Mouse (Mus musculus): ENCODE measurements at regions not wholly inside any gene's neighbourhood (a gene's known extent, or its start where the extent isn't known, plus 50 kb on each side); places are given as distances from the start of the nearest gene placed in this dataset.

DNA sequence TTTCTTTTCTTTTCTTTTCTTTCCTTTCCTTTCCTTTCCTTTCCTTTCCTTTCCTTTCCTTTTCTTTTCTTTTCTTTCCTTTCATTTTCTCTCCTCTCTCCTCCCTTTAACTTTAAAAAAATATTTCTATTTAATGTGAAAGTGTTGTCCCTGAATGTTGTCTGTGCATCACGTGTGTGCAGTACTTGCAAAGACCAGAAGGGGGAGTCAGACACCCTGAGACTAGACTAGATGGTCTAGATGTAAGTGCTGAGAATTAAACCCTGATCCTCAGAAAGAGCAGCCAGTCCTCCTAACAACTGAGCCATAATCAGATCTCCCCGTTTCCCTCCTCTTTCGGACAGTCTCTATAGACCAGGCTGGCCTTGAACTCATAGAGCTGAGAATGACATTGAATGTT, 151.7 kb downstream of the Mtx2 start:
- no peak for DNase-seq (ENCODE audit: low spot score)

DNA sequence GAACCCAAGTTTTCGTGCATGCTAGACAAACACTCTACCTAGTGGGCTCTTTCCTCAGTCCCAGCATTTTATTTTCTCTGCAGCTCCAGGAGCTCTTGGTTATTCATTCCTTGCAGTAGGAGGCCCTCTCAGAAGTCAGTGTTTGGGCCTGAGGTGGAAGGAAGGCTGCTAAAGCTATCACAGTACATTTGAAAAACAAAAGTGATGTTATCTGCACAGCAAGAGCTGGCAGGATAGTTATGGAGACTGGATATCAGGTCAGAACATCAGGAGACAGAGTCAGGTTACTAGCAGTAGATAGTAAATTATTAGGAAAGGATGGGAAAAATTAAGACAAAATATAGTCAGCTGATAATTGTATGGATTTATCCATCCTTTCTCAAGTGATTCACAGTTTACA, 152.2 kb downstream of the Mtx2 start:
- no peak for DNase-seq (ENCODE audit: low spot score)

DNA sequence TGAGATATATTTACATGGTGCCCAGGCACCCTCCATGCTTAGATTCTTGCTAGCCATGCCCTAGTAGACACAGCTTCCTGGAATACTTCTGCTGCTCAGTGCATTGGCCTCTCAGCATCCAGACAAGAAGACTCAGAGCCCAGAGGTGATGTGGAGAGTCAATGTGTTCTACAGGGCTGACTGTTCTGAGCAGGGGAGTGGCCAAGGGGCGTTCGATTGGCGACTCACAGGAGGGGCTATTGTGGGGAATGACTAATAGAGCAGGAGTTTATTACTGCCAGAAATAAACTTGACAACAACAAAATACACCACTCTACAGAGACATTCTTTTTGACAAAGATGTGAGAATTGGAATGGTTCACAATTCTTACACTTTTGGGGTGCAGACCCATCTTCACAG, 156.3 kb downstream of the Mtx2 start:
- DNase-seq (ENCODE audit: low spot score): no peak

DNA sequence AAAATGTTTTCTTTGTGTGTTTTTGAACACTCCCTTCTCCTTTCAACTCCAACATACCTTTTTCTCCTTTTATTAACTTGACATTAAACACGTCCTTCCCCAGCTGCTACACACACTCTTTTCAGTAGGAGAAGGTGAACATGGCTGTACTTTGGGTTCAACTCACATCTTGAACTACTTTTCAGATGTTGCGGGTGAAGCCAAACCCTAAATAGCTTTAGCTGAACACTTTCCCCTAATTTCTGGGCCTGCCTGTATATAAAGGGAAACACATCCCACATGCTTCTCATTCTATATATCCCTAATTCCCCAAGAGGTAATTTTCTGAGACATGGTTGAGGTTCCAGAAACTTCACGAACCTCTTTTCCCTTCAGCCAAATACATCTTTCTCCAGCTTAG, 168.2 kb downstream of the Mtx2 start:
- no peak for DNase-seq (ENCODE audit: low spot score)

GRCm38 (mm10) chr2:74994998-74995397, 169.4 kb downstream of the Mtx2 start:
- no peak for DNase-seq (ENCODE audit: low spot score)

GRCm38 (mm10) chr2:74997736-74998135, 172.1 kb downstream of the Mtx2 start:
- DNase-seq (ENCODE audit: low spot score): no peak

GRCm38 (mm10) chr2:75000368-75000796, 174.8 kb downstream of the Mtx2 start:
- no peak for DNase-seq (ENCODE audit: low spot score)

DNA sequence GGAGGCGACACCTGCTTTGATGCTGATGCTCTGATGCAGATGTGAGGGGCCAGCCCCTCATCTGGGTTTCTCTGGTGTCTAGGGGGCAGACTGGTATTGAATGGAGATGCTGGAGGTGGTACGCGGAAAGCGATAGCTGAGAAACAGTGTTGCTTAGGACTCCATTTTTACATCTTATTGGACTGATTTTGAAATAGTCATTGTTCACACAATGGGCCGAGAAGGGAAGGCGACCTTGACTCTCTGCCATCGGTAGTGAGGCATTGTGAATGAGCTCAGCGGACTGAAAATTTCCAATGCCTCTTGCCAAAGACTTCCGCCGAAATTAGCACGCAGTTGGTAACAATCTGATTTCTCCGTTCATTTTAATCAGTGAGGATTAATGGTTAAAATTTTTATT, 177.0 kb downstream of the Mtx2 start:
- no peak for DNase-seq (ENCODE audit: low spot score)

- DNase-seq (ENCODE audit: low spot score): no peak
Measured at GRCm38 (mm10) chr2:75008116-75008515, 182.5 kb downstream of the Mtx2 start.

DNA sequence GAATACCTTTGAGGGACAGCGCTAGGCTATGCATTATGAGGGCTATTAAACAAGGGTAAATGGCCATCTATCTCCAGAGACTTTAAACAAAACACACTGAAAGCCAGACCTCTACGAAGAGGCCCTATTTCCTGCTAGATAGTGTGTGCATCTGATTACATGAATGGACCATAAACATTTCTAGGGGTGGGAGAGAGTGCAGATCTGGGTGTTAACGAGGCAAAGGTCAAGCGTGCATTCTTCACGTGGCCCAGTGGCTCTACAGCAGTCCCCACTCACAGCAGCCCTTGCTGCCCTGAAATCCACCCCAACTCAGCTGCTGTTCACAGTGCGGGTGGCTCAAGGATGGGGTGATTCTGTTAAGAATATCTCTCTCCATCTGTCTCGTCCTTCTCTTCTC, 185.0 kb downstream of the Mtx2 start:
- no peak for DNase-seq (ENCODE audit: low spot score)

DNA sequence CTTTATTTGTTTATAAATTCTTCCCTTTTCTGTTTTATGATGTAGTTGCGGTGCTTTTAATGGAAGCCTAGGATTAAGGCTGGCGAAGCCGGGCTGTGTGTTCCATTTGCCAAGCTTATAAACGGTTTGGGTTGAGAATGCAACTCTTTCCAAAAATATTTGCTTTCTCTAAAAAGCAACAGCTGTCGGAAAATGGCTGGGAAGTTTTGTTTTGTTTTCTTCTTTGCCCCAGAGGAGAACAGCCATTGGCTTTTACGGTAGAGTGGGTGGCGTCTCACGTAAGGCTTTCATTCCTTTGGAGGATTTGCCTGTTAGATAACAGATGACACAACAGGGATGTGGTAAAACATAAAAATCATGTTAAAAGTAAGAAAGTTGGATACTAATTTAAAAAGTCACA, 186.4 kb downstream of the Mtx2 start:
- no peak for DNase-seq (ENCODE audit: low spot score)

- no peak for DNase-seq (ENCODE audit: low spot score)
Measured at GRCm38 (mm10) chr2:75014994-75015728, 189.6 kb downstream of the Mtx2 start.

- DNase-seq (ENCODE audit: low spot score): no peak
Measured at GRCm38 (mm10) chr2:75019459-75019858, 193.9 kb downstream of the Mtx2 start.

DNA sequence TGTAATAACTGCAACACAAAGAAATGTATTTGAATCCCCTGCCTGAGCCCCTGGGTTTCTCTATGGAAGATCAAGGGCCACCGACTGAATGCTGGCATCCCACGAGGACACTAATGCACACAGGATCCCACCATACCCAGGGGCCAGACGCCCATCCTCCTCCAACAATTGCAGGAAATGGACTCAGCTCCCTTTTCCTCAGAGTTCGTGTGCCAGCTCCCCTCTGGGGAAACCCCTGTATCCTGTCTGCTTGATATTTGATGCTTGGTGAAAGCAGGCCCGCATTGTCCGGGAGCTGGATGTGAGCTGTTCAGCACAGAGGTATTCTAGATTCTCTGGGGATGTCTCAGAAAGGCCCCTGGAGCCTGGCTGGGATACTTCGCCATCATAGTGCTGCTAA, 196.0 kb downstream of the Mtx2 start:
- DNase-seq (ENCODE audit: low spot score): no peak

GRCm38 (mm10) chr2:75028151-75028550, 202.5 kb downstream of the Mtx2 start:
- DNase-seq (ENCODE audit: low spot score): no peak

GRCm38 (mm10) chr2:75029089-75029693, 203.6 kb downstream of the Mtx2 start:
- DNase-seq (ENCODE audit: low spot score): no peak

DNA sequence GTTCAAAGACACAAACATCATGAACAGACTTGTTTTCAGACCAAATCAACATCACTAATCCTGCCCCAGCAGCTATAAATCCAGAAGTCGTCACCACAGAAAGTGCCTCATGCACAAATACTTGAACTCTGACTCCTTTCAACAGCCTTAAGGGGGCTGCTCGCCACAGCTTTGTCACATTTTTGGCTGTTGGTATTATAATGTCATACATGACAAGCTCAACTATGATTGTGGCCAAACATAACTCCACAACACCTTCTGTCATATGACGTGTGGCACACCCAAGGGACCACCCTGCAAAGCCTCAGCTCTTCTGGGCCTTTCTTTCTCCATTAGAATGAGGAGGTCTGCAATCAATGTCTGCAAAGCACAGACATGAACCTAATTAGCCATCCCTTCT, 209.1 kb downstream of the Mtx2 start:
- DNase-seq (ENCODE audit: low spot score): no peak

DNA sequence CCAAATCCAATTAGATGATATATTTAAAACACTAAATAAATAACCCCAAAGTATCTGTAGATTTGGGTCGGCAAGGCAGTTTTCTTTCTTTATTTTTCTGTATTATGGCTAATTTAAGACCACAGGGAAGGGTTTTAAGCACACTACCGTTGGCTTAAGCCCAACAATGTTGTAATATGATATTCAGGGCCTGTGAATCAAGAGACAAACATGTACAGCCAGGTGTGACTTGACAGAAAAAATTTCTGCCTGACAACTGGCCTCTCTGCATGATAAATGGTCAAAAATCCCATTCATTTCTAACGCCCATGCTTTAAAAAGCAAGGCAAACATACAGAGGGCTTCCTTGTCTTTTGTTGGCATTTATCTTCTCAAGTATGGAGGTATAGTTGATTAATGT, 213.5 kb downstream of the Mtx2 start:
- no peak for DNase-seq (ENCODE audit: low spot score)

DNA sequence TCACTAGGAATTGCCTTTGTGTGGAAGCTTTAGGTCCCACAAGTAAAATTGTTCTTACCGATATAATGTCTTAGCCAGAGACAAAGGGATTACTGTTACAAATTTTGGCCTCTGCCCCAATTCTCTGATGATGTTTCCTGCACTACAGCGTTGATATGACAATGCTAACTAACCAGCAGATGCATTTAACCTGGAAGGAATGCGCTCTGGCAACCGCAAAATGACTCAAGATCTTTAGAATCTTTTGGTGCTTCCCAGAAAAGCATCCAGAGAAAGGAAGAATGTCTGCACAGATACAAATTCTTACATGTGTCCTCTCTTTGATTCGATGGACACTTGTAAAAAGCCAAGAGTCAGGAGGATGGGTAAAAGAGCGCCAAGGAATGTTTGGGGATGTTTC, 221.3 kb downstream of the Mtx2 start:
- DNase-seq (ENCODE audit: low spot score): no peak

DNA sequence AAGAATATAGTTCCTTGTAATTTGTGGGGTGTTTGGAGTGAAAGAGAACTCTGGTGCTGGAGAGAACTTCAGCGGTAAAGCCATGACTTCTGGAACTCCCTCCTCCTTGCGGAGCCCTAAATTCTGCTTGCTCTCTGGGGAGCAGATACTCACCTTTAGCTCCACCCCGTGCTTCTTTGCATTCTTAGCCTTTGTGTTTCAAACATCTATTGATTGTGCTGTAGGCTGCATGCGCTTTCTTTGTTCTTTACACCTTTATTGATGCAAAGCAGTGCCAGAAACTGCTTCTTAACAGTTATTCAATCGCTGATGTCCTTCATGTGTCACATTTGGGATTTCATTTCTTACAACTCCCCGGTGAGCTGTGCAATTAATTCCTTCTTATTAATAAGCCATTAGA, 222.5 kb downstream of the Mtx2 start:
- no peak for DNase-seq (ENCODE audit: low spot score)

- DNase-seq (ENCODE audit: low spot score): no peak
Measured at GRCm38 (mm10) chr2:75054474-75055186, 229.0 kb downstream of the Mtx2 start.

DNA sequence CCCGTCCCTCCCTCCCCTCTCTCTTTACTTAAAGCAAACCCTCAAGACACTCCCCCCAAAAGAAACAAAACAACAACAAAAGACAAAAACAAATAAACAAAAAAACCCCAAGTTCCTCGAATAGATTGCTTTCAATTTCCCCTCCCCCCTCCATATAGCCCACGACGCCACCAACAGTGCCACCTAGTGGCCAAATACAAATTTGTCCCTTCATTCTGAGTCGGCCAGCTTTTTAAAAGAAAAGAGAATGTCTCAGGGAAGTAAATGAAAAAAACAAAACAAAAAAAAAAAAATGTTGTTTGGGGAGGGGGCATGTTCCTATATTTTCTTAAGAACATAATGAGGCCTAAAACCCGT, 229.6 kb downstream of the Mtx2 start:
- no peak for DNase-seq (ENCODE audit: low spot score)

DNA sequence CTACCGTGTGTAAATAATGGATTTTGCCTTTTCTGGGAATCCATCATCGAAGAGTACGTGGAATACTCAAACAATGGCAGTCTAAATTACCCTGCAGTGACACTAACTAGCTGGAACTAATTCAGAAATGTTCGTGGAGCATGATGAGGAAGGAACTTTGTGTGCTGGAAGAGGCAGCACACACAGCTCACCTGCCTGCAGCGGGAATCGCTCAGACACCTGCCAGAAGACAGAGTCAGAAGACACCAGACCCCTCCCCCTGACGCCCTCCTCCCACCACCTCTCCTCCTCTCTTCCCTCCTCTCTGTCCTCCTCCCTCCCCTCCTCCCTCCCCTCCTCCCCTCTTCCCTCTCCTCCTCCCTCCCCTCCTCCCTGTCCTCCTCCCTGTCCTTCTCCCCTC, 235.4 kb downstream of the Mtx2 start:
- no peak for DNase-seq (ENCODE audit: low spot score)
